Mouse (Mus musculus): ENCODE measurements around the gene Elmod3. TPM values are rescaled to one million over a fixed set of nuclear protein-coding genes. Genes with fewer than 3 reads are reported as not detected.

Gene Elmod3
- total and polyA plus RNA-seq, 3 experiments = 4.2 to 9.0 (median 7.1) TPM

DNA sequence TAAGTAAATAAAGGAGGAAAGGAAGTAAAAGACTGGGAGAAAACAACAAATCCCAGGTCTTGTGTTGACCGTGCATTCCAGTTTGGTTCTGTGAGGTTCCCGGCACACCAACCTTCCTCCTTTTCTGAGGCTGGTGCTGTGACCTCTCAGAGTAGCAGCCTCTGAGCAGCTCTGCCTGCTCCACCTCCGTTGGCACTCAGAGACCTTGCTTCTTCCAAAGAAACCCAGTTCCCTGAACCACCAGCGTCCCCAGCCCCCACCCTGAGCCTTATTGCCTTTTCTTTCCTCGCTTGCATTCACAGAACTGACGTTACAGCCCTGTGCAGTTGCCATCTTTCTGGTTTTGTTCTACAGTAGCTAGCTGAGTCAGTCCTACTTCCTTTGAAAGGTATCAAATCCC is 2.0 kb upstream of the Elmod3 start:
- Histone ChIP-seq H3K27ac (ENCODE audit: insufficient read depth, low read depth) (no peak overlapping the region), H3K36me3 (replicated peaks in 1 of 2; ENCODE audit: control insufficient read depth in 1 of 2, insufficient read depth in 1 of 2, low read length in 1 of 2) (peaks cover 0 to 45% of the 10 kb centered on the region in 2 experiments), H3K27me3 (replicated peaks) (no peaks in the 10 kb centered on the region), H3K9ac (ENCODE audit: insufficient read depth, low read depth) (no peak overlapping the region), H3K79me2 (replicated peaks; ENCODE audit: control insufficient read depth, extremely low read depth, insufficient read depth, poor library complexity, severe bottlenecking) (no peaks in the 10 kb centered on the region), H3K4me2 (ENCODE audit: insufficient read depth, low read depth, poor library complexity, severe bottlenecking) (no peak overlapping the region), H3K9me3 (replicated peaks; ENCODE audit: low read length) (no peaks in the 10 kb centered on the region), H3K4me1 (ENCODE audit: control insufficient read depth in 1 of 2, insufficient read depth in 2 of 2) (peaks cover 6 to 36% of the 10 kb centered on the region in 2 experiments), H3K4me3 (replicated peaks in 1 of 3; ENCODE audit: low read depth in 2 of 3, low read length in 2 of 3, poor library complexity in 1 of 3) (no peak overlapping the region)
- dilution Hi-C loops (cut with MboI; ENCODE audit: extremely low pct_ligation_motif_present, extremely low pct_unique_long_range_greater_than_20kb, low sequenced_read_pairs) = no loop called here
- DNase-seq (ENCODE audit: extremely low read depth) = no peak
- no peak for TF ChIP-seq RCOR1 (conservative IDR thresholded peaks at IDR 0.05; ENCODE audit: low read depth, low read length)
- TF ChIP-seq MYC (IDR thresholded peaks at IDR 0.05; ENCODE audit: low read depth, low read length) = no peak
- no peak for TF ChIP-seq TCF12 (IDR thresholded peaks at IDR 0.05; ENCODE audit: low read depth, low read length)
- TF ChIP-seq POLR2AphosphoS2 (IDR thresholded peaks at IDR 0.05; ENCODE audit: low read depth, low read length) = no peak
- TF ChIP-seq RAD21 (IDR thresholded peaks at IDR 0.05; ENCODE audit: low read depth, low read length) = no peak
- no peak for TF ChIP-seq UBTF (IDR thresholded peaks at IDR 0.05; ENCODE audit: low read depth, low read length)
- no peak for TF ChIP-seq USF2 (conservative IDR thresholded peaks at IDR 0.05; ENCODE audit: low read depth, low read length)
- no peak for TF ChIP-seq NELFE (IDR thresholded peaks at IDR 0.05; ENCODE audit: low read depth, low read length)
- TF ChIP-seq MAFK (IDR thresholded peaks at IDR 0.05; ENCODE audit: insufficient replicate concordance, low read length) = no peak
- no peak for TF ChIP-seq USF1 (IDR thresholded peaks at IDR 0.05; ENCODE audit: low read depth, low read length)
- no peak for TF ChIP-seq ZC3H11A (IDR thresholded peaks at IDR 0.05; ENCODE audit: low read depth, low read length)
- TF ChIP-seq JUND (conservative IDR thresholded peaks at IDR 0.05; ENCODE audit: low read depth, low read length) = no peak
- TF ChIP-seq IRF4 (IDR thresholded peaks at IDR 0.05; ENCODE audit: low read depth, low read length) = no peak
- TF ChIP-seq EP300 (IDR thresholded peaks at IDR 0.05; ENCODE audit: low read length) = no peak
- no peak for TF ChIP-seq PAX5 (IDR thresholded peaks at IDR 0.05; ENCODE audit: low read length)
- no peak for TF ChIP-seq ZMIZ1 (IDR thresholded peaks at IDR 0.05; ENCODE audit: low read depth, low read length)
- TF ChIP-seq ZNF384 (IDR thresholded peaks at IDR 0.05; ENCODE audit: low read depth, low read length) = no peak
- no peak for TF ChIP-seq CHD1 (IDR thresholded peaks at IDR 0.05; ENCODE audit: low read depth, low read length)
- TF ChIP-seq MAX (IDR thresholded peaks at IDR 0.05; ENCODE audit: low read length) = no peak
- in situ Hi-C loops (cut with MboI; ENCODE audit: low pct_ligation_motif_present, low pct_unique_long_range_greater_than_20kb, low sequenced_read_pairs) = loop anchor here (5.0 kb wide), 1 partner anchor 37 kb away; no protein-coding TSS in a partner anchor

DNA sequence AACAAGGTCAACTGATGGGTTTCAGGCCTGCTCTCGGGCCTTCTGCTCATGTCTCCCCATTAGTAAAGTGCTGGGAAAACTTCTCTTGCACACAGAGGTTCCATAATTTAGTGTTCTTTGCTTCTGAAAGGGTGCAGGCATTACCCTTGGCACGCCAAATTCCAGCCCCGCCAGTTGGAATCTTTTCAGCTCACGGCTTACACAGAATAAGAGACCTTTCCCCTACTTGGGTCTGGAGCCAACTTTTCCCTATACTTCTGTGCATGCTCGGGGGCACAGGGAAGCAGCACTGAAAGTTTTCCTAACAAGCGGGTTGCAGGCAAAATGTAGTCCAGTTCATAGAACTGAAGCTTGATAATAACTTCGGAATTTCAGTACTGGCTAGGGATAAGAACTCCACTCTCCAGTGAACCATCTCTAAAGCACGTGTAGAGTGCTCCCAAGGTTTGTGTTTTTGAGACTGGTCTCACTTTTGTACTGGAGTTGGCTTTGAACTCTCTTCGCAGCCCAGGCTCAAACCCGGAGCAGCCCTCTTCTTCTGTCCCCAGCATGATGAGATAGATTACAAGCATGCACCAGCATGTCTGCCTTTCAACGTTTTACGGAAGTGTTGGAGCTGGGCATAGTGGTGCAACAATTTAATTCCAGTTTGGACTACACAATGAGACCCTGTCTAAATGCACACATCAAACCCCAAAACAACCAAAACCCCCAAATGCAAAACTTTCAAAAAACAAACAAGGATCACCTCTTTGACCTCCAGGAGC is 761 bp upstream of the Elmod3 start:
- no peak overlapping the region for H3K27ac ChIP-seq (ENCODE audit: insufficient read depth, low read depth)
- TF ChIP-seq RAD21 (IDR thresholded peaks at IDR 0.05; ENCODE audit: low read depth, low read length) = no peak
- no peak for TF ChIP-seq GABPA (IDR thresholded peaks at IDR 0.05; ENCODE audit: insufficient replicate concordance, low read depth, low read length)
- TF ChIP-seq ZNF384 (IDR thresholded peaks at IDR 0.05; ENCODE audit: low read depth, low read length) = no peak
- TF ChIP-seq IRF4 (IDR thresholded peaks at IDR 0.05; ENCODE audit: low read depth, low read length) = no peak
- no peak for TF ChIP-seq MAZ (IDR thresholded peaks at IDR 0.05; ENCODE audit: low read depth, low read length)
- no peak for TF ChIP-seq TBP (conservative IDR thresholded peaks at IDR 0.05; ENCODE audit: low read depth, low read length)
- TF ChIP-seq MEF2A (IDR thresholded peaks at IDR 0.05; ENCODE audit: borderline replicate concordance, low read depth, low read length) = no peak
- no peak for TF ChIP-seq UBTF (IDR thresholded peaks at IDR 0.05; ENCODE audit: low read depth, low read length)
- TF ChIP-seq ZC3H11A (IDR thresholded peaks at IDR 0.05; ENCODE audit: low read depth, low read length) = no peak
- no peak for TF ChIP-seq MAFK (IDR thresholded peaks at IDR 0.05; ENCODE audit: insufficient replicate concordance, low read length)
- no peak for TF ChIP-seq EP300 (IDR thresholded peaks at IDR 0.05; ENCODE audit: low read length)
- no peak for TF ChIP-seq POLR2AphosphoS2 (IDR thresholded peaks at IDR 0.05; ENCODE audit: low read depth, low read length)
- no peak for TF ChIP-seq ELF1 (IDR thresholded peaks at IDR 0.05; ENCODE audit: low read depth, low read length)
- TF ChIP-seq TCF12 (IDR thresholded peaks at IDR 0.05; ENCODE audit: low read depth, low read length) = no peak
- no peak for TF ChIP-seq NRF1 (IDR thresholded peaks at IDR 0.05; ENCODE audit: low read depth, low read length)
- TF ChIP-seq ZKSCAN1 (IDR thresholded peaks at IDR 0.05; ENCODE audit: borderline replicate concordance, low read depth, low read length) = no peak
- TF ChIP-seq CHD2 (IDR thresholded peaks at IDR 0.05; ENCODE audit: low read length) = no peak
- no peak for TF ChIP-seq MYC (IDR thresholded peaks at IDR 0.05; ENCODE audit: low read depth, low read length)
- no peak for DNase-seq (ENCODE audit: extremely low read depth)
- H3K4me1 ChIP-seq (ENCODE audit: control insufficient read depth in 1 of 2, insufficient read depth in 2 of 2) = peaks cover 6 to 36% of the 10 kb centered on the region in 2 experiments
- peaks cover 0 to 38% of the 10 kb centered on the region in 2 experiments for H3K36me3 ChIP-seq (replicated peaks in 1 of 2; ENCODE audit: control insufficient read depth in 1 of 2, insufficient read depth in 1 of 2, low read length in 1 of 2)
- dilution Hi-C loops (cut with MboI; ENCODE audit: extremely low pct_ligation_motif_present, extremely low pct_unique_long_range_greater_than_20kb, low sequenced_read_pairs) (no loop called here), in situ Hi-C loops (cut with MboI; ENCODE audit: low pct_ligation_motif_present, low pct_unique_long_range_greater_than_20kb, low sequenced_read_pairs) (no loop called here)
- H3K9me3 ChIP-seq (replicated peaks; ENCODE audit: low read length) = no peaks in the 10 kb centered on the region
- peak overlapping the region; percentile 72 to 89 (median 81) for H3K4me3 ChIP-seq (replicated peaks in 1 of 3; ENCODE audit: low read depth in 2 of 3, low read length in 2 of 3, poor library complexity in 1 of 3)
- no peaks in the 10 kb centered on the region for H3K27me3 ChIP-seq (replicated peaks)
- peak overlapping the region; percentile 62 for H3K9ac ChIP-seq (ENCODE audit: insufficient read depth, low read depth)
- H3K4me2 ChIP-seq (ENCODE audit: insufficient read depth, low read depth, poor library complexity, severe bottlenecking) = peak overlapping the region; percentile 39
- no peaks in the 10 kb centered on the region for H3K79me2 ChIP-seq (replicated peaks; ENCODE audit: control insufficient read depth, extremely low read depth, insufficient read depth, poor library complexity, severe bottlenecking)
